Mouse (Mus musculus): Measurements from ENCODE around the gene Ppp6r2. TPM values are rescaled to one million over a fixed set of nuclear protein-coding genes. Genes with fewer than 3 reads are reported as not detected.
A peak's percentile ranks its signal among the peaks of the same experiment; 100 is the strongest.

The Ppp6r2 gene
- polyA plus RNA-seq, 1 experiment from 2014 or later: 26.9 TPM

DNA sequence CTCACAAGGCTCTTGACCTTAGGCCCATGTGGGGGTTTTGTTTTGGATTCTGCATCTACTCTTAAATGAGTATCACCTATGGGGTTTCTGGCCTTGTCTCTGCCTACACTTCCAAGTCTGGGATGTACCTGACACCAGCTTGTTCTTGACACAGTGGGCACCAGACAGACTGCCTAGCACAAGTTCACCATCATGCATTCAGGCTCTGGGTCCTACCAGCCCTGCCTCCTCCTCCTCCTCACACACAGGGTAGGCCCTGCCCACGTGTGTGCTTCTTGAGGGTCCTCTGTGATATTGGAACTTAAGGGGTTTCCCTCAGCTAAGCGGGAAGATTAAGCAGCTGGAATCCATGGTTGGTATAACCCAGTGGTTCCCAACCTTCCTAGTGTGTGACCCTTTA, 72.7 kb downstream of the Ppp6r2 start:
- Histone ChIP-seq H3K4me2 (no peak overlapping the region), H3K4me1 (no peaks in the 10 kb centered on the region), H3K36me3 (peaks cover 93% of the 10 kb centered on the region), H3K9me3 (replicated peaks) (no peaks in the 10 kb centered on the region), H3K4me3 (replicated peaks) (no peak overlapping the region), H3K9ac (no peak overlapping the region), H3K27ac (no peak overlapping the region), H3K27me3 (no peaks in the 10 kb centered on the region)
- 83% methylated on average over 2 of the region's 2 CpGs for WGBS
- no peak for ATAC-seq (replicated peaks; ENCODE audit: low FRiP score)

DNA sequence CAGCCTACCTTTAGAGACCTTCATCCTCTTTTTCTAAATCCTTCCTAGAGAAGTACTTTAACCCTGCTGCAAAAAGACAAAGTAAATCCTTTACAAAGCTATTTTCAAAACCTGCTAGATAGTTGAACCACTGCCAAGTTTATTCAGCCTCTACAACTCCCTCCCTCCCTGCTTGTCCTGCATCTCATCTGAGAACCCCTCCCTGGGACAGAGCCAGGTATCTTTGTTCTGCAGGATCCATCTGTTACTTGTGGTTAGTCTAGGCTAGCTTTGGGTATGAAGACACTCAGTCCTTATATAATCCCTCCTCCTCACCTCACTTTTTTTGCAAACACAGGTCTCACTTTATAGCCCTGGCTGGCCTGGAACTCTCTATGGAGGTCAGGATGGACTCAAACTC, 73.7 kb downstream of the Ppp6r2 start:
- Histone ChIP-seq H3K9ac (no peak overlapping the region), H3K27me3 (no peaks in the 10 kb centered on the region), H3K9me3 (replicated peaks) (no peaks in the 10 kb centered on the region), H3K4me3 (replicated peaks) (no peak overlapping the region), H3K27ac (no peak overlapping the region), H3K4me2 (no peak overlapping the region), H3K4me1 (no peaks in the 10 kb centered on the region), H3K36me3 (peaks cover 94% of the 10 kb centered on the region)
- no peak for ATAC-seq (replicated peaks; ENCODE audit: low FRiP score)

DNA sequence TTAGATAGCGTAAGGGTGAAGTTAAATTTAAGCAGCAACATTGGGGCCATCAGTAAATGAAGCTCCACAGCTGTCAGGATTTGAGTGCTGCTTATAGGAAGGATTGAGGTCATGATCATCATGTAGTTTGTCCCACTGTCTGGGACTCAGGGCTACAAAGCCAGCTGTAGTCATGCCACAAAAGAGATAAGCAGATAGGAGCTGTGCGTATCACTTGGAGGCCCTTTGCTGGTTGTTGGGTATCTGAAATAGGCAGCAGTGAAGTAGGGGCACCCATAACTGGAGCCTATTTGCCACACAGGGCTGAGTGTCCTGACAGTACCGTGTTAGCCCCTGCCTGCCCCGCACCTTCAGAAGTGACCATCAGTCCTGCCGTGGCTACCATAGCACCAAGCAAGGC, 74.1 kb downstream of the Ppp6r2 start:
- Histone ChIP-seq H3K4me3 (replicated peaks) (no peak overlapping the region), H3K27me3 (no peaks in the 10 kb centered on the region), H3K9me3 (replicated peaks) (no peaks in the 10 kb centered on the region), H3K27ac (no peak overlapping the region), H3K4me1 (no peaks in the 10 kb centered on the region), H3K9ac (no peak overlapping the region), H3K36me3 (peaks cover 94% of the 10 kb centered on the region), H3K4me2 (no peak overlapping the region)
- ATAC-seq (replicated peaks; ENCODE audit: low FRiP score): peak; percentile 15; the same call in 1 of the 2 replicates
- 94% methylated on average over 5 of the region's 5 CpGs for WGBS

DNA sequence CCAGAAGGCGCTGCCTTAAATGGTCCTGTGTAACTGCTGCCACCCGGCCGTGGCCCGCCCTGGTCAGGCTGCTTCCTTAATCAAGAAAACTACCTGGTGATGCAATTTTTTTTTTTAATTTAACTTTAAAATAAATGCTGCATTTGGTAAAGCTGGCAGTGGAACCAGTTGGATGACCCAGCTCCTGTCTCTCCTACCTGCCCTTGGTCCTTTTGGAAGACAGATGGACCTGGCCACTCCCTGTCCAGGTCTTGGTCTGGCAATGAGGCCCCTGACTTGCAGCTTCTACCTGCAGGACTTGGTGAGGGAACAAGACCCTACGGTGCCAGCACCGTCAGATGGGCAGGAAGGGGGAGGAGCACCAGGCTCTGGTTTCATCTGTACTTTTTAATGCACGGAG, 74.8 kb downstream of the Ppp6r2 start:
- Histone ChIP-seq H3K4me2 (no peak overlapping the region), H3K9me3 (replicated peaks) (no peaks in the 10 kb centered on the region), H3K36me3 (peaks cover 94% of the 10 kb centered on the region), H3K27me3 (no peaks in the 10 kb centered on the region), H3K27ac (no peak overlapping the region), H3K9ac (no peak overlapping the region), H3K4me1 (no peaks in the 10 kb centered on the region), H3K4me3 (replicated peaks) (no peak overlapping the region)
- 66% methylated on average over 7 of the region's 7 CpGs for WGBS
- no peak for ATAC-seq (replicated peaks; ENCODE audit: low FRiP score)

DNA sequence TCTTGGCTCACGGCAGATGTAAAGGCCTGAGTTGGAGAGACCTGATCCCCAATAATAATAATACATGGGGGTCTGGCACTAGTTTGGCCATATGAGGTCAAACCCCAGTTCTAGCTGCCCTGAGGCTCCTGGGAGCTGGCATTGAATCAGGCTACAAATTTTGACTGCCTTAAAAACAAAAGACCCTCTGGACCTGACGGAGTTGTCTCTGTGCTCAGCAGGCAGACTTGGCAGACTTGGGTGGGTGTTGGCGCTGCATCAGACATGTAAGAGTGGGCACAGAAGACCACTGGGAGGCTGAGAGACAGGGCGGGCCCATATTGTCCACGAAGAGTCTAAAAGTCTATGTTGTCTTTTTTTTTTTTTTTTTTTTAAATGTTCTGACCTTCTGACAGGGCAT, 75.2 kb downstream of the Ppp6r2 start:
- Histone ChIP-seq H3K4me2 (no peak overlapping the region), H3K4me1 (no peaks in the 10 kb centered on the region), H3K27me3 (no peaks in the 10 kb centered on the region), H3K36me3 (peaks cover 94% of the 10 kb centered on the region), H3K27ac (no peak overlapping the region), H3K9me3 (replicated peaks) (no peaks in the 10 kb centered on the region), H3K4me3 (replicated peaks) (no peak overlapping the region), H3K9ac (no peak overlapping the region)
- no peak for ATAC-seq (replicated peaks; ENCODE audit: low FRiP score)
- WGBS: 85% methylated on average over 5 of the region's 5 CpGs

DNA sequence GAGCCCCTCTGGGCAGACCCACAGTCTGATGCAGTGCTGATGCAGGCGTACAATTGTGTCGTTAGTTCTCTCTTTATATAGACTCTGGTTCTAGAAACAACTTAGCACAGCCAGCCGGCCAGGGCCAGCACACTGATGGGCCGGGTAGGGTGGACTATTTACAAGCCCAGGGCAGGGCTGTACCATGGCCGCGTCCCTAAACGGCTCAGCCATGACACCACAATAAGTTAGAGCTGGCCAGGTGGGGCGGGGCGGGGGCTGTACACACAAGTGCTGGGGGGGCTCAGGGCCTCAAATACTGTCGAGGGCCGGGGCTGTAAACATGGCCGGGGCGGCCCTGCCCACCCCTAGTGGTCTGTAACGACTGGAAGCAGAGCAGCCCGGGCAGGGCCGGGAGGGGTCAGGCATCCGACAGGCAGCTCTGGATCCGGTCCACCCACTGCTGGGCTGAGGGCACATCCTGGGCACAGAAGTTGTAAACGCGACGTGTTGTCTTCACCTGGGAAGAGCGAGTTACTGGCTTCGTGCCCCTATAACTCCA, 76.9 kb downstream of the Ppp6r2 start:
- Histone ChIP-seq H3K4me3 (replicated peaks) (no peak overlapping the region), H3K9ac (no peak overlapping the region), H3K36me3 (peaks cover 94% of the 10 kb centered on the region), H3K4me1 (no peaks in the 10 kb centered on the region), H3K4me2 (no peak overlapping the region), H3K27ac (no peak overlapping the region), H3K27me3 (no peaks in the 10 kb centered on the region), H3K9me3 (replicated peaks) (no peaks in the 10 kb centered on the region)
- ATAC-seq (replicated peaks; ENCODE audit: low FRiP score): no peak
- 82% methylated on average over 23 of the region's 23 CpGs for WGBS

DNA sequence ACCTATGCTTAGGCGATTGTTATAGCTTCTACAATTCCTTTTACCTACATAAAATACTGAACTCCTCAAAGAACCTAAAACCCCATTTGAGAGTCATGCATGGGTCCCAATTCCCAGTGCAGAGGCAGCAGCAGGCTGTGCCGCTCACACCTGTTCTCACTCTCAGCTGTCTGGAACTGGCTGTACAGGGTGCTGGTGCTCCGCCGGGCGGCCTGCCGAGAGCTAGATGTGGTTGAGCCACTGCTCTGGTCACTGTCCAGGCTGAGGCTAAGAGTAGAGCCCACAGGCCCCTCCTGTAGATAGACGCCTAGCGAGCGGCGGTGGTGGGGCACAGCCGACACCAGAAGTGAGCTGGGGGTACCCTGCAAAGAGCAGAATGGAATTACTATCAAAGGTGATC, 78.1 kb downstream of the Ppp6r2 start:
- H3K4me1 ChIP-seq: no peaks in the 10 kb centered on the region
- H3K4me3 ChIP-seq (replicated peaks): no peak overlapping the region
- no peak for ATAC-seq (replicated peaks; ENCODE audit: low FRiP score)
- WGBS: 92% methylated on average over 11 of the region's 11 CpGs
- H3K36me3 ChIP-seq: peaks cover 97% of the 10 kb centered on the region
- H3K4me2 ChIP-seq: no peak overlapping the region
- no peak overlapping the region for H3K9ac ChIP-seq
- H3K27ac ChIP-seq: no peak overlapping the region
- H3K27me3 ChIP-seq: no peaks in the 10 kb centered on the region
- H3K9me3 ChIP-seq (replicated peaks): no peaks in the 10 kb centered on the region

DNA sequence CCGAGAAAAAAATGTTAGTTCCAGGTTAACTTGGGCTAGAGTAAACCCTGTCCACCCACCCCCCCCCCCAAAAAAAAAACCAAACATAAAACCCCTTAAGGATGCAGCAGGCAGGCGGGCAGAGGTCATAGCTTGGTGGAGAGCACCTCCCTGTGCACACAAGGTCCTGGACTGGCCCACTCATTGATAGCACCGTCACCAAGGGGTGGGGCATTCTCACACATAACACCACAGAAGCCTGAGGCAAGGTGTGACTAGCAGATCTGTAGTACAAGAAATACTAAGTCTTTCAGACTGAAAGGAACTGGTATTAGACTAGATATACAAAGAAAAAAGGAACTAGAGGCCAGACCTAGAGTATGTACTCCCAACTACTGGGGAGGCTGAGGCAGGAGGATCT, 80.2 kb downstream of the Ppp6r2 start:
- H3K27me3 ChIP-seq: no peaks in the 10 kb centered on the region
- 77% methylated on average over 3 of the region's 3 CpGs for WGBS
- H3K36me3 ChIP-seq: peaks cover 98% of the 10 kb centered on the region
- no peak overlapping the region for H3K9ac ChIP-seq
- H3K9me3 ChIP-seq (replicated peaks): no peaks in the 10 kb centered on the region
- no peak for ATAC-seq (replicated peaks; ENCODE audit: low FRiP score)
- H3K27ac ChIP-seq: no peak overlapping the region
- no peak overlapping the region for H3K4me3 ChIP-seq (replicated peaks)
- H3K4me1 ChIP-seq: no peaks in the 10 kb centered on the region
- H3K4me2 ChIP-seq: no peak overlapping the region

DNA sequence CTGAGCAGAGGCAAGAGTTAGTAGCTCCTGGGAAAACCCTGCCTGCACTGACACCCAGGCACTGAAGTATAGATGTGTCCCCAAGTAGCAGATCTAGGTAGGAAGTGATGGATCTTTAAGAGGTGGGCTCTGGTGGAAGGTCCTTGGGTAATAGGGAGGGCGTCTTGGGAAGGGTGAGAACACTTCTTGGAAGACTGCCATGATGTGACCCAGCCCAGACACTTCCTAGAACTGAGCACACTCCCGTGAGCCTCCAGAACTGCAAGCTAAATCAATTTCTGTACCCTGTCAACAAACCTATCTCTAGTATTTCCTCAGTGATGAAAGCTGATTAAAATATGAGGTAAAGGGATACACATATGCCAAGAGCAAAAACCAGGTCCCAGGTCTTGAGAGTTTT, 81.4 kb downstream of the Ppp6r2 start:
- Histone ChIP-seq H3K36me3 (peaks cover 98% of the 10 kb centered on the region), H3K4me3 (replicated peaks) (no peak overlapping the region), H3K27ac (no peak overlapping the region), H3K4me2 (no peak overlapping the region), H3K9ac (no peak overlapping the region), H3K4me1 (no peaks in the 10 kb centered on the region), H3K27me3 (no peaks in the 10 kb centered on the region), H3K9me3 (replicated peaks) (no peaks in the 10 kb centered on the region)
- ATAC-seq (replicated peaks; ENCODE audit: low FRiP score): no peak
- 66% methylated on average over 2 of the region's 2 CpGs for WGBS

DNA sequence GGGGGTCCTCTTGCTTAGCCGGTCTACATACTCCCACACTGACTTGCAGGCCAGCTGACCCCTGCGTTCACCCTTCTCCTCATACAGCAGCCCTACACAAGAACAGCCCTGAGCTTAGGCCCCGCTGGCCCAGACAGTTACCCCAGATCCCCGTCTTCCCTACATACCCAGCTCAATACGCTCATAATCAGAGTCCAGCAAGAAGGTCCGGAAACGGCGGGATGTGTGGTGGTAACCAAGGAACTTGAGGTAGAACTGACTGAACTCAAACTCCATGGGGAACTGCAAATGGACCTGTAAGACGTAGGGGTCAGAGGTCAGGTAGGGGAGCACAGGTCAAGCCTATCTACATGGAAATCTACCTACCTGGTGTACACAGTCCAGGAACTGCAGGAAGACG, 82.4 kb downstream of the Ppp6r2 start:
- no peak overlapping the region for H3K4me3 ChIP-seq (replicated peaks)
- no peaks in the 10 kb centered on the region for H3K4me1 ChIP-seq
- H3K9me3 ChIP-seq (replicated peaks): no peaks in the 10 kb centered on the region
- H3K4me2 ChIP-seq: no peak overlapping the region
- H3K36me3 ChIP-seq: peaks cover 94% of the 10 kb centered on the region
- H3K27me3 ChIP-seq: no peaks in the 10 kb centered on the region
- H3K9ac ChIP-seq: no peak overlapping the region
- WGBS: 91% methylated on average over 10 of the region's 10 CpGs
- no peak overlapping the region for H3K27ac ChIP-seq
- ATAC-seq (replicated peaks; ENCODE audit: low FRiP score): no peak

DNA sequence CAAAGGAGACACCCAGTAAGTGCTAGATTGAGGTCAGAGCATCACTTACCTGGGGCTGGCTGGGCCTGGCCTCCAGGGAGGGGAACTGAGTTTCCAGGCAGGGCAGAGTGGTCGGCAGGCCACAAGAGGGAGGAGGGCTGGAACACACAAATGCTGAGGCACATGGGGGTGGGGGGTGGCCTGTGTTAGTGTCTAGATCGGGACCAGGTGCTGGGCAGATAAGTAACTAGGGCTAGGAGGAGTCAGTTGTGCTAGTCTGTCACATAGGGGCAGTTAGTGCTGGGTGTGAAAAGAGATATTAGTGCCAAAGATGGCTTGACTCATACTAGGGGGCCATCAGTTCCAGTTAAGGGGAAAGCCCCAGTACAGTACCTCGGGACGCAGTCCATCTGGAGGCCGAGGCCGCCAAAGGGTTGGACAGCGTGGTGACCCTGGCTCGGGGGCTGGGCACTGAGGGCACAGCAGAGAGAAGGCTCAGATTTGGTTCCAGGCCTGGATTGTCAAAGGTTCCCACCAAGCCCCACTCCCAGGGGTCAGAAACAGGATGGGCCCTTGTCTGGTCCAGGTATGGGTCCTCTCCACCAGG, 84.3 kb downstream of the Ppp6r2 start:
- ATAC-seq (replicated peaks; ENCODE audit: low FRiP score): no peak
- no peak overlapping the region for H3K4me2 ChIP-seq
- no peak overlapping the region for H3K27ac ChIP-seq
- H3K4me3 ChIP-seq (replicated peaks): no peak overlapping the region
- peaks cover 93% of the 10 kb centered on the region for H3K36me3 ChIP-seq
- H3K4me1 ChIP-seq: no peaks in the 10 kb centered on the region
- 83% methylated on average over 8 of the region's 8 CpGs for WGBS
- no peaks in the 10 kb centered on the region for H3K9me3 ChIP-seq (replicated peaks)
- H3K9ac ChIP-seq: no peak overlapping the region
- H3K27me3 ChIP-seq: no peaks in the 10 kb centered on the region

DNA sequence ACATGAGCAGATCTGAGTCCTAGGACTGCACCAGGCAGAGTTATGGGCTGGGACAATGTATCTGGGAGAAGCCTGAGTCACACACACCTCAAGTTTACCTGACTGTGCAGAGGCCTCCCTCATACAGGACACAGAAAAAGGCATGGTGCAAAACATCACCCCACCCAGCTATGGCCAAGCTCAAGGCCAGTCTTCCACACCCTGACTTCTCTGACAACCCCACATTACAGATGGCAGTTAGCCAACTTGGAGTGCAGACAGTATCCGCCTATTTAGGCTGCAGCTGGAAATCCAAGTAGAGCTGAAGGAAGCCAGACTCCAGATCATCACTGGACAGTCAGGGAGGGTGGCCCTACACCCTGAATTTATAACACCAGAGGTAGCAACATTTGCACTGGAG, 85.1 kb downstream of the Ppp6r2 start:
- no peaks in the 10 kb centered on the region for H3K4me1 ChIP-seq
- H3K36me3 ChIP-seq: peaks cover 93% of the 10 kb centered on the region
- H3K9ac ChIP-seq: no peak overlapping the region
- no peaks in the 10 kb centered on the region for H3K27me3 ChIP-seq
- H3K27ac ChIP-seq: no peak overlapping the region
- no peaks in the 10 kb centered on the region for H3K9me3 ChIP-seq (replicated peaks)
- ATAC-seq (replicated peaks; ENCODE audit: low FRiP score): no peak
- H3K4me2 ChIP-seq: no peak overlapping the region
- 52% methylated on average over 1 of the region's 1 CpGs for WGBS
- H3K4me3 ChIP-seq (replicated peaks): no peak overlapping the region

DNA sequence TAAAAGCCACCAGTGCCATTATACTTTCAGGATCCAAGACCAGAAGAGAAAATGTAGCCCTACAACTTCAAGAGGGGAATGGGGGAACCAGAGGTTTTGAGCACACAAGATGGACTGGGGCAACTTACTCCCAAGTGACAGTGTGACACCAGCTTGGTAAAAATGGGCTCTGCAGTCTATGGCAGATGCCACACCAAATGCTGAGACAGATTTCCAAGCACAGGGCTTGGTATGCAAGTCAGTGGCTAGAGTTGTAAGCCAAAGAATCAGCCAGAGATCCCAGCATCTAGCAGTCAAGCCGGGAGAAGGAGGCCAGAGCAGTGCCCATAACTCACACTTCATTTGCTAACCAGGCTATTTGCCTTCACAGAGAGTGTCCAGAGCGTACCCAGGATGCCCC, 86.3 kb downstream of the Ppp6r2 start:
- Histone ChIP-seq H3K27me3 (no peaks in the 10 kb centered on the region), H3K4me2 (no peak overlapping the region), H3K27ac (no peak overlapping the region), H3K4me1 (no peaks in the 10 kb centered on the region), H3K9ac (no peak overlapping the region), H3K4me3 (replicated peaks) (no peak overlapping the region), H3K9me3 (replicated peaks) (no peaks in the 10 kb centered on the region), H3K36me3 (peaks cover 93% of the 10 kb centered on the region)
- WGBS: 93% methylated on average over 2 of the region's 2 CpGs
- no peak for ATAC-seq (replicated peaks; ENCODE audit: low FRiP score)
